Mouse (Mus musculus) intestine, postnatal 0 days (tissue): ENCODE results near the gene Plekhg1. TPM values are rescaled to one million over a fixed set of nuclear protein-coding genes. Genes with fewer than 3 reads are reported as not detected.

Source experiments
- ATAC-seq: fragments of 200-750 bp; cut with Nextera tagmentation; 2 replicates; pipeline ENCODE4 v1.8.0; 2017; ENCODE audit warnings: mild to moderate bottlenecking, moderate TSS enrichment, moderate library complexity
- H3K27ac ChIP-seq: fragments of 300-500 bp; sonication (generic); 2 replicates; pipeline ENCODE4 v1.5.1; 2014; ENCODE audit warnings: mild to moderate bottlenecking, low read depth, low read length, moderate library complexity
- H3K27me3 ChIP-seq: fragments of 300-500 bp; sonication (generic); replicated peaks from 2 replicates; pipeline ENCODE4 v1.6.1; 2014; ENCODE audit warnings: low read length, mixed read lengths; ENCODE audit not compliant: control insufficient read depth, insufficient read depth
- H3K36me3 ChIP-seq: fragments of 300-500 bp; sonication (generic); 2 replicates; pipeline ENCODE4 v1.6.1; 2014; ENCODE audit warnings: mild to moderate bottlenecking, moderate library complexity; ENCODE audit not compliant: control insufficient read depth, insufficient read depth
- H3K4me1 ChIP-seq: fragments of 300-500 bp; sonication (generic); replicated peaks from 2 replicates; pipeline ENCODE4 v1.6.1; 2014; ENCODE audit warnings: antibody characterized with exemption, low read length, mixed read lengths; ENCODE audit not compliant: control insufficient read depth, insufficient read depth
- H3K4me2 ChIP-seq: fragments of 300-500 bp; sonication (generic); replicated peaks from 2 replicates; pipeline ENCODE4 v1.6.1; 2014; ENCODE audit warnings: low read depth, mild to moderate bottlenecking, moderate library complexity
- H3K4me3 ChIP-seq: fragments of 300-500 bp; sonication (generic); 2 replicates; pipeline ENCODE4 v1.5.1; 2014; ENCODE audit warnings: low read depth, low read length
- H3K9ac ChIP-seq: fragments of 300-500 bp; sonication (generic); 2 replicates; pipeline ENCODE4 v1.6.1; 2014; ENCODE audit warnings: mild to moderate bottlenecking, low read depth, low read length
- H3K9me3 ChIP-seq: fragments of 300-500 bp; sonication (generic); 2 replicates; pipeline ENCODE4 v1.6.1; 2016; ENCODE audit warnings: mixed run types; ENCODE audit not compliant: control insufficient read depth
- CTCF ChIP-seq: sonication (generic); IDR thresholded peaks from 2 replicates; pipeline ENCODE4 v1.5.1; 2016; ENCODE audit warnings: low read depth, mild to moderate bottlenecking, control low read depth, antibody characterized with exemption, moderate library complexity
- WGBS: fragments of 180-500 bp; shearing (Covaris S2); extraction: QIAGEN DNeasy Blood & Tissue Kit; methylation state at CpG from one replicate; pipeline ENCODE4 v1.1.7; 2014; 5-methylcytosine and 5-hydroxymethylcytosine counted together
- polyA plus RNA-seq: library from polyadenylated mRNA; unstranded; fragments of >200 nt; fragmentation: Nextera tagmentation; extraction: Ambion mirVana; gene quantifications from 2 replicates; pipeline ENCODE4 v1.2.1, GENCODE M21; 2015

Gene Plekhg1
- polyA plus RNA-seq, 1 experiment from 2014 or later = 2.1 TPM

GRCm38 (mm10) chr10:3718021-3718865, 21.9 kb upstream of the Plekhg1 start:
- H3K36me3 ChIP-seq = no peaks in the 10 kb centered on the region
- no peak for TF ChIP-seq CTCF
- H3K27ac ChIP-seq = 0 out of 2 replicates have a peak overlapping the region, but pooled peaks have one; percentile 8
- no peak overlapping the region for H3K4me3 ChIP-seq
- H3K4me2 ChIP-seq = peak overlapping the region; percentile 31
- no peak overlapping the region for H3K9ac ChIP-seq
- no peaks in the 10 kb centered on the region for H3K27me3 ChIP-seq
- no peaks in the 10 kb centered on the region for H3K4me1 ChIP-seq
- no peaks in the 10 kb centered on the region for H3K9me3 ChIP-seq
- ATAC-seq = peak; percentile 68
- WGBS = 57% methylated on average over 16 of the region's 16 CpGs

GRCm38 (mm10) chr10:3720296-3720695, 19.9 kb upstream of the Plekhg1 start:
- no peak overlapping the region for H3K9ac ChIP-seq
- H3K27ac ChIP-seq = no peak overlapping the region
- no peaks in the 10 kb centered on the region for H3K9me3 ChIP-seq
- TF ChIP-seq CTCF = no peak
- no peaks in the 10 kb centered on the region for H3K4me1 ChIP-seq
- 85% methylated on average over 2 of the region's 2 CpGs for WGBS
- H3K27me3 ChIP-seq = no peaks in the 10 kb centered on the region
- H3K4me2 ChIP-seq = no peak overlapping the region
- H3K4me3 ChIP-seq = no peak overlapping the region
- no peaks in the 10 kb centered on the region for H3K36me3 ChIP-seq
- ATAC-seq = no peak

DNA sequence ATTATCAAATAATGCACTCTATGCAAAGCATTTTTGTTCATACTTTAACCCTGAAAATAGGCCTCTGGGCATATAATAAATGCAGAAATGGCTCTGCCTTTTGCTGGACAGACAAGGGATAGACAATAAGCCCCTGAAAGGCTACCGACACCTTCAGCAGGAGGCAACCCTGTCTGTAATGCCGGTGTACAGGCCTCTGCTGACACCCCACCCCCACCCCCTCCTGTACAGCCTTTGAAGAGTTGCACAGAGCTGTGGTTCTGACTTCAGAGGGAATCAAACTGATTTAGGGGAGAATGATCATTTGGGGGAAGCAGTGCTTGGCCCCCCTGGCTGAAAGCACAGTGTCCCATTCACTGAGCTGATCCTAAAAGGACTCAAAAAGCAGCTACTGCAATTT, 17.8 kb upstream of the Plekhg1 start:
- H3K36me3 ChIP-seq = no peaks in the 10 kb centered on the region
- H3K9ac ChIP-seq = no peak overlapping the region
- H3K27me3 ChIP-seq = no peaks in the 10 kb centered on the region
- no peaks in the 10 kb centered on the region for H3K9me3 ChIP-seq
- no peaks in the 10 kb centered on the region for H3K4me1 ChIP-seq
- no peak overlapping the region for H3K4me3 ChIP-seq
- H3K4me2 ChIP-seq = no peak overlapping the region
- no peak for ATAC-seq
- H3K27ac ChIP-seq = no peak overlapping the region
- TF ChIP-seq CTCF = no peak
- 90% methylated on average over 2 of the region's 2 CpGs for WGBS

GRCm38 (mm10) chr10:3724665-3725064, 15.5 kb upstream of the Plekhg1 start:
- no peak for ATAC-seq
- 65% methylated on average over 1 of the region's 1 CpGs for WGBS
- H3K4me3 ChIP-seq = no peak overlapping the region

GRCm38 (mm10) chr10:3729666-3730065, 10.5 kb upstream of the Plekhg1 start:
- ATAC-seq = no peak
- no peak overlapping the region for H3K9ac ChIP-seq
- H3K4me2 ChIP-seq = no peak overlapping the region
- no peak overlapping the region for H3K27ac ChIP-seq
- no peaks in the 10 kb centered on the region for H3K27me3 ChIP-seq
- no peak for TF ChIP-seq CTCF
- no peaks in the 10 kb centered on the region for H3K36me3 ChIP-seq
- H3K9me3 ChIP-seq = no peaks in the 10 kb centered on the region
- no peaks in the 10 kb centered on the region for H3K4me1 ChIP-seq
- 75% methylated on average over 3 of the region's 3 CpGs for WGBS
- H3K4me3 ChIP-seq = no peak overlapping the region

More at GRCm38 (mm10) chr10:3724665-3725064, 15.5 kb upstream of the Plekhg1 start:
- H3K4me2 ChIP-seq = no peak overlapping the region
- no peaks in the 10 kb centered on the region for H3K27me3 ChIP-seq
- no peak overlapping the region for H3K27ac ChIP-seq
- no peaks in the 10 kb centered on the region for H3K9me3 ChIP-seq
- TF ChIP-seq CTCF = no peak
- no peaks in the 10 kb centered on the region for H3K4me1 ChIP-seq
- H3K9ac ChIP-seq = no peak overlapping the region
- H3K36me3 ChIP-seq = no peaks in the 10 kb centered on the region

- Histone ChIP-seq H3K27ac (no peak overlapping the region), H3K4me2 (no peak overlapping the region), H3K9me3 (no peaks in the 10 kb centered on the region), H3K27me3 (no peaks in the 10 kb centered on the region), H3K4me1 (no peaks in the 10 kb centered on the region), H3K36me3 (no peaks in the 10 kb centered on the region), H3K4me3 (no peak overlapping the region), H3K9ac (no peak overlapping the region)
- ATAC-seq = no peak
- 42% methylated on average over 4 of the region's 4 CpGs for WGBS
- TF ChIP-seq CTCF = no peak
Measured at GRCm38 (mm10) chr10:3730314-3730713, 9.8 kb upstream of the Plekhg1 start.
